Mouse (Mus musculus): ENCODE data around the gene Klhl8.
"Not testable (repeated sequence)": the region's sequence is repeated elsewhere in the genome, so short reads cannot be mapped to it uniquely, and the experiment has no call there.

The Klhl8 gene

DNA sequence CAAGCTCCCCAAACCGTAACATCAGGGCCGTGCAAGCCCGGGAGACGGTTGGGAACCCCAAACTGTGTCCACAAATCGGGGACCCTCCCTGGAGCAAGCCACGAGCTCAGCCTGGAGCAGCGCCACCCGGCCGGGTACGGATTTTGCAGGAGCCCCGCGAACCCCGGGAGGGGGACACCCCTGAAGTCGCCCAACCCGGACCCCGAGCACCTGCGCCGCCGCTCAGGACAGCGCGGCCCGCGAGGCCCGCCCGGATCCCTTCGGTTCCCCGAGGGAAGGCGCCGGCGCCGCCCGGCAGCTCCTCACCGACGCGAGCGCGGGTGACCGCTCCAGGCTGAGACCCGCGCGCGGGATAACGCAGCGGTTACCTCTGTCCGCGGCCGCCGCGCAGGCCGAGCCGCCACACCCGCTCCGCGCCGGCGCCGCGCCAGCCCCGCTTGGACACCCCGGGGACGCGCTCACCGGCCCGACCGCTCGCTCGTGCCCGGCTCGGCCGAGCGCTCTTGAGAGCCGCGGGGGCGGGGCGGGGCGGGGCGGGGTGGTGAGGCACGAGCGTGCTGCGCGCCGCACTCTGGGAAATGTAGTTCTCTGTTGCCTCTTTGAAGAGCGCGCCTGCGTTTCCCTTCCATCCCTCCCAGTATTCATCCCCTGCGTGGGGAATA is at the start of gene Klhl8:
Klhl8 (minus strand) TSS at position 512 of the 662 bp plus-strand sequence.
- peak; percentile 71 for DNase-seq (ENCODE audit: low spot score)

DNA sequence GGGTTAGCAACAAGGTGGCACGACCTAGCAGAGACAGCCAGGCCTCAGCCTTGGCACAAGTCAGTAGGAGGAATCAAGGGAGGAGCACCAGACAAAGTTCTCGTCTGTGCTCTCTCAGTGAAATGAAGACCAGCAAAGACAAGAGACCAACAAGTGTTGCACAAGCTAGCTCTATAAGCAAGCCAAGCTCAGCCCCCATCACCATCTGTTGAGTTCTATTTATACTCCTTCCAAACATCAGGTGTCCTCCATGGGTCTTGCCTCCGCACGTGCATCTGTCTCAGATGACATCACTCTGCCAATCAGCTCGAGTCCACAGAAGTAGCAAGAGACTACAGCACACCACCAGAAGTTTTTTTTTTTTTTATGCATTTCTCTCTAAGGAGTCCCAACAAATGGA is 43.6 kb upstream of the Klhl8 start:
- DNase-seq (ENCODE audit: low spot score), result no peak

- no peak for DNase-seq (ENCODE audit: low spot score)
Measured at GRCm38 (mm10) chr5:103953135-103954083, 42.4 kb upstream of the Klhl8 start.

DNA sequence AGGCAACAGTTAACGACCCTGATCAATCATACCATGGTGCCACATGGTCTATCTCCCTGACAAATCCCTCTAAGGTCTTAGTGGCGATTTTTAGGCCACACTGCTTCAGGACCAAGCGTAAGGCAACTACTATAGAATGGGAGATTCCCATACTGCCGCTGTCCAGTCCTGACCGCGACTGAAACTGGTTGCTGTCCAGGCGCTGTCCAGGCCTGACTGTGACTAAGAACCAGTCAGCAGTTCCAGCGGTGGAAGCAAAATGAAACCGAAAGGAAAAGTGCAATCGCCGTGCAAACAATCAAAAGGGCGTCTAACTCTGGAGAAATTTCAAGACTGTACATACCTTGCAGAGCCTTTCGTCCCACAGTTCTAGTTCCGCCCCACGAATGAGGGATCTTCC is 39.1 kb upstream of the Klhl8 start:
- not testable (repeated sequence) for DNase-seq (ENCODE audit: low spot score)

GRCm38 (mm10) chr5:103943183-103943582 is 32.1 kb upstream of the Klhl8 start:
- DNase-seq (ENCODE audit: low spot score), result no peak

- no peak for DNase-seq (ENCODE audit: low spot score)
Measured at GRCm38 (mm10) chr5:103939856-103940255, 28.8 kb upstream of the Klhl8 start.

DNA sequence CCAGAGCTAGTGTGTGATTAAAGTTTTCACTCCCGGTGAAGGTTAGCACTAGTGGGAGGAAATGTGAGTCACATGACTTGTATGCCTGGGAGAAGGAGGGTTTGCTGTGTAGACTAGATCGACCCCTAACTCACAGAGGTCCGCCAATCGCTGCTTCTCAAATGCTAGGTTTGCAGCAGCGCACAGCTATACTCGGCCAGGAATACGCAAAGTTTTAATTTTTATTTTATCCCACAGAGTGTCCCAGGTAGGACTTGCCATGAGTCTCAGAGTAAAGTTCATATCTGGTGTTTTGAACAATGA is 28.2 kb upstream of the Klhl8 start:
- DNase-seq (ENCODE audit: low spot score), result no peak

GRCm38 (mm10) chr5:103938547-103939349 is 27.7 kb upstream of the Klhl8 start:
- no peak for DNase-seq (ENCODE audit: low spot score)

DNA sequence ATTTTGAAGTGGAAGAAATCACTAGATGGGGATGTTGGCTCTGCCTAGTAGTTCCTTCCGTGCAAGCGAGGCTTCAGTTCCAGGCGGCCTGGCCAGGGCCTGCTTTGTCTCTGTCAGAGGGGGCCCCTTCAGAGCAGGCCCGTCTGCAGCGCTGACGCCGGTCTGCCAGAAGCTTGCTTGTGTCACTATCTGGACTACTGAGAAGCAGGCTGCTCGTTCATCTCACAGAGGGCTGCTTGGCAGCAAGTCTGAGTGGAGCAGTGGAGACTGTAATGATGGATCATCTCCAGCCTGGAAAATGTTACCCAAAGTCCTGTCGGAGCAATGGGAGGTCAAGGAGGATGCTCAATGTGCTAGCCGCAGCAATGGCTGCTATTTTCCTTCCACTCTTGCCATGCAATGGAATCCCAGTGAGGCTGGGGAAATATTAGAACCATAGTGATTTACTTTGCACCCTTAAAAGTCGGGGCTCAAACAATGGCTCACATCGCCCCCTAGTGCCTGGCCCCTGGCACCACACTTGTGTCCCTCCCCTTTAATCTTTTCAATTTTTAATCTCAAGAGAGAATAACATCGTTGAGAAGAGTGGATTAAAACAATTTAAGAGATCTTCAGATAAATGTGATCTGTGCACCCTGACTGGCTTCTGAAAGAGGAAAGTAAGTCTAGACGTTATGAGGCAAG is 26.0 kb upstream of the Klhl8 start:
- no peak for DNase-seq (ENCODE audit: low spot score)

- DNase-seq (ENCODE audit: low spot score), result not testable (repeated sequence)
Measured at GRCm38 (mm10) chr5:103931924-103932323, 20.9 kb upstream of the Klhl8 start.

GRCm38 (mm10) chr5:103930511-103930910 is 19.5 kb upstream of the Klhl8 start:
- DNase-seq (ENCODE audit: low spot score), result no peak

GRCm38 (mm10) chr5:103928196-103928550 is 17.1 kb upstream of the Klhl8 start:
- no peak for DNase-seq (ENCODE audit: low spot score)

GRCm38 (mm10) chr5:103927429-103928195 is 16.6 kb upstream of the Klhl8 start:
- DNase-seq (ENCODE audit: low spot score), result peak; percentile 84

- no peak for DNase-seq (ENCODE audit: low spot score)
Measured at GRCm38 (mm10) chr5:103926398-103926797, 15.3 kb upstream of the Klhl8 start.

GRCm38 (mm10) chr5:103923755-103924154 is 12.7 kb upstream of the Klhl8 start:
- no peak for DNase-seq (ENCODE audit: low spot score)

DNA sequence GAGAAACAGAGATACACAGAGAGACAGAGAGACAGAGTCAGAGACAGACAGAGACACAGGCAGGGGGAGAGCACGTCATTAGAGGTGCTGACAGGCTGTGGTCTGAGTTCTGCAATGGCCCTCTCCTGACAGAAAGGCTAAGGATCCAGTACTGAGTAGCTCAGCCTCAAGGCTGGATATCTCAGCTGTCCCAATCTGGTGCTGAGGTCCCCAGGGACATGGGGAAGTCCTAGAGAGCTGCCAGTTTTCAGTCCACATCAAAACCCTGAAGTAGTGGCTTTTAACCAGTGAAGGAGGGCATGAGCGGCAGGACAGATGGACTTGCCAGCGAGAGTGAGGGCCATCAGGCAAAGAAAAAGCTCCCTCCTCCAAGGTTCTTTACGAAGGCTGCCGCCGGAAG is 12.0 kb upstream of the Klhl8 start:
- DNase-seq (ENCODE audit: low spot score), result no peak

- no peak for DNase-seq (ENCODE audit: low spot score)
Measured at GRCm38 (mm10) chr5:103922436-103922835, 11.4 kb upstream of the Klhl8 start.

DNA sequence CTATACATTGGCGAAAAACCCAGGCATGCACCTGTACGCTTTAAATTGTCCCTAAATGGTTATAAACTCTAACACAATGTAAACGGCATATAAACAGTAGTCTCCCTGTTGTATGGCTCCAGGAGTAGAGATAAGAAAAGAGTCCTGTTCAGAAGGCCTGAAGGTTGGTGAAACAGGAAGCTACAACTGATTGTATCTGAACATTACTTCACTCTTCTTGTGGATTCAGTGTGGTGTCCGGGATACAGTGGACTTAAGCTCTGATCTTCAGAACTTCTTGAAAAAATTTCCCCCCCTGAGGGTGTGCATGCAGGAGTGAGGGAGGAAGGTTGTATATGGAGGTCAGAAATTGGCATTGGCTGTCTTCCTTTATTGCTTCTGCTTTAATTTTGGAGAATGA is 8.4 kb upstream of the Klhl8 start:
- DNase-seq (ENCODE audit: low spot score), result no peak

DNA sequence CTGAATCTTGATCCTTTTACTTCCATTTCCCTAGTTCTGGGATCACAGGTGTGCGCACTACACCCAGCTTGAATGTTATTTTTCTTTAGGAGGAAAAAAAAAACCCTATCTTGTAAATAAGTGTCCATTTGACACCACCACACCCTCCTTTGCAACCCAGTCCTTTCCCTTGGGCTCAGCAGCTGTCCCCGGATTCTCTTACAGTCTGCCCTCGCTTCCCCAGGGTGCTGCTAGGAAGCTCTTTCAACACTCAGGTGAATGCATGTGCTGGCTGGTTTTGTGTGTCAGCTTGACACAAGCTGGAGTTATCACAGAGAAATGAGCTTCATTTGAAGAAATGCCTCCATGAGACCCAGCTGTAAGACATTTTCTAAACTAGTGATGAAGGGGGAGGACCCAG is 7.2 kb upstream of the Klhl8 start:
- no peak for DNase-seq (ENCODE audit: low spot score)

- no peak for DNase-seq (ENCODE audit: low spot score)
Measured at GRCm38 (mm10) chr5:103917357-103917895, 6.4 kb upstream of the Klhl8 start.
